26 mouse cellular contexts compared by ENCODE assay signal in genomic region chr4:125136303-125136888, GRCm38 (mm10). TPM values are rescaled to one million over a fixed set of nuclear protein-coding genes. Genes with fewer than 3 reads are reported as not detected.
"Had no signal": no experiment of that assay in that cellular context is flagged by ENCODE, and none has a peak within 500 bp of the region (broad histone marks: within the 10 kb centered on the region; RNA-seq: fewer than 3 reads in every experiment).

No protein-coding gene starts in this region.

- H3K4me2 ChIP-seq: heart, embryonic 11.5 days; heart, embryonic 13.5 days; heart, embryonic 15.5 days; hindbrain, embryonic 13.5 days; hindbrain, embryonic 15.5 days; kidney, embryonic 15.5 days; limb, embryonic 13.5 days; limb, embryonic 15.5 days; liver, embryonic 12.5 days had no signal

- H3K9ac ChIP-seq: heart, embryonic 13.5 days; heart, embryonic 15.5 days; hindbrain, embryonic 13.5 days; hindbrain, embryonic 15.5 days; kidney, embryonic 15.5 days; limb, embryonic 13.5 days; limb, embryonic 15.5 days; liver, embryonic 12.5 days; liver, embryonic 14.5 days had no signal

- ATAC-seq: hindbrain, postnatal 0 days; intestine, embryonic 16.5 days; liver, embryonic 12.5 days had no signal

- H3K4me1 ChIP-seq: hindbrain, embryonic 13.5 days; hindbrain, embryonic 15.5 days; kidney, embryonic 15.5 days; limb, embryonic 13.5 days; limb, embryonic 15.5 days had no signal

- H3K4me3 ChIP-seq: heart, embryonic 13.5 days; heart, embryonic 15.5 days; hindbrain, embryonic 13.5 days; hindbrain, embryonic 15.5 days; kidney, embryonic 15.5 days; left cerebral cortex, adult 2 months; limb, embryonic 13.5 days; limb, embryonic 15.5 days; liver, embryonic 12.5 days had no signal

- H3K27me3 ChIP-seq: heart, embryonic 15.5 days; kidney, embryonic 15.5 days; limb, embryonic 15.5 days; liver, embryonic 12.5 days had no signal

- H3K36me3 ChIP-seq: heart, embryonic 13.5 days; heart, embryonic 15.5 days; hindbrain, embryonic 13.5 days; hindbrain, embryonic 15.5 days; kidney, embryonic 15.5 days; limb, embryonic 13.5 days; limb, embryonic 15.5 days; liver, embryonic 12.5 days had no signal

- H3K9me3 ChIP-seq: heart, embryonic 13.5 days; heart, embryonic 15.5 days; hindbrain, embryonic 13.5 days; hindbrain, embryonic 15.5 days; kidney, embryonic 15.5 days; limb, embryonic 13.5 days; limb, embryonic 15.5 days; liver, embryonic 12.5 days had no signal

- DNase-seq: gastrocnemius, postnatal 14 days; gastrocnemius, postnatal 36 days; heart, adult 18-20 months; heart, postnatal 14 days; heart, postnatal 36 days; kidney, adult 11 months; kidney, adult 2 months; kidney, adult 9 months; kidney, postnatal 14 days; kidney, postnatal 36 days; layer of hippocampus, adult 9-11 months; left cerebral cortex, postnatal 4 days had no signal

- H3K27ac ChIP-seq: heart, embryonic 13.5 days; heart, embryonic 15.5 days; hindbrain, embryonic 13.5 days; hindbrain, embryonic 15.5 days; hindbrain, postnatal 0 days; kidney, embryonic 15.5 days; kidney, postnatal 0 days; left cerebral cortex, adult 2 months; limb, embryonic 13.5 days; limb, embryonic 15.5 days; liver, embryonic 12.5 days; liver, embryonic 14.5 days had no signal

RNA-seq across cellular contexts. Expression of gene Zc3h12a, which starts 8.8 kb away (rescaled TPM):
- total RNA-seq: hindbrain, postnatal 0 days had no signal
